Mouse (Mus musculus) lung, postnatal 0 days (tissue): ENCODE measurements around the gene Synj2.

Source experiments
- CTCF ChIP-seq: IDR thresholded peaks from 2 replicates; pipeline ENCODE4 v1.5.1; 2016; ENCODE audit warnings: antibody characterized with exemption, mild to moderate bottlenecking
- EP300 ChIP-seq: IDR thresholded peaks from 2 replicates; pipeline ENCODE4 v1.6.1; 2016; ENCODE audit warnings: antibody characterized with exemption, mild to moderate bottlenecking, control low read depth

- TF ChIP-seq CTCF: no peak
- TF ChIP-seq EP300: no peak
Measured at GRCm38 (mm10) chr17:5912797-5913196, 28.3 kb upstream of the Synj2 start.
